ENCODE assay signal across 8 mouse cellular contexts in the genomic region with DNA sequence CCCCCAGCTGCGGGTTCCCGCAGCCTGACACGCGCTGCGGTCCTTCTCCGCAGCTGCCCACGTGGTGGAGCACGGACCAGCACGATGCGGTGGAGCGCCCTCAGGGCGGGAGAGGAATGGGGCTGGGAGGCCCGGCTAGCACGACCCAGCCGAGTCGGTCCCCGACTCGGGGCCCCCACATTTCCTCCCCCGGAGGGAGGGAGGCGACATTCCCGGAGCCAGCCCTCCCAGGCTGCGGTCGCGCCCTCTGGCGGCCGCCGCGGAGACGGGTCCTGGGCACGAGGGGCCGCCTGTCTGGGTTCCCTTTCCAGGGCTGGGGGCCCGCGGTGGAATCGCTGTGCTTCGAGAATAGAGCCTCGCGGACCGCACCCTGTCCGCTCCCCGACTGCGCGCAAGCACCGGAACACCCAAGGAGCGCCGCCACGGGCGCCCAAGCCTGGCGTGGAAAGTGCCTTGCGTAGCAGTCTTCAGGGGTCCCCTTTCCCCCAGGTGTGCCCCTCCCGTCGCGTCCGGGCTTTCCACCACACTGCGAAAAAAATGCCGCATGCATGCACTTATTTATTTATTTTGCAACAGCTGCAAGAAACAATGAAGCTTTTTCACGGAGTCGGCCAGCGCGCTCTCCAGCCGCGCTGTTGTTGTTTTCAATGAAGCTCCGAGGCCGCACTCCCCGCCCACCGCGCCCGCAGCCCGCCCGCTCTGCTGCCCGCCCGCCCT. TPM values are rescaled to one million over a fixed set of nuclear protein-coding genes. Genes with fewer than 3 reads are reported as not detected.
DNase-seq lines count a peak whose midpoint lies in the region; ATAC-seq and TF ChIP-seq lines count a peak whose summit lies in the region.

No protein-coding gene starts in this region.

- peak; percentile 46 for ATAC-seq in granulocyte monocyte progenitor cell, adult 5-6 weeks (replicated peaks; ENCODE audit: poor library complexity, severe bottlenecking)
- peak; percentile 81 for ATAC-seq in intestine, postnatal 0 days

- peak overlapping the region; percentile 93 for H3K9ac ChIP-seq in intestine, postnatal 0 days (ENCODE audit: low read depth, low read length)

- intact Hi-C loops in left cerebral cortex, postnatal 4 days (cut with DNase I): loop anchor here (5.0 kb wide), 1 partner anchor 149 kb away; no protein-coding TSS in a partner anchor

- H3K4me3 ChIP-seq in embryonic facial prominence, embryonic 10.5 days: peak overlapping the region; percentile 90
- peak overlapping the region; percentile 92 for H3K4me3 ChIP-seq in intestine, postnatal 0 days (ENCODE audit: low read depth, low read length)
- H3K4me3 ChIP-seq in midbrain, embryonic 10.5 days: peak overlapping the region; percentile 99

- under 1% methylated on average over 71 of the region's 71 CpGs for WGBS in embryonic facial prominence, embryonic 10.5 days
- under 1% methylated on average over 68 of the region's 71 CpGs for WGBS in intestine, postnatal 0 days
- under 1% methylated on average over 70 of the region's 71 CpGs for WGBS in midbrain, embryonic 10.5 days

- no peaks in the 10 kb centered on the region for H3K9me3 ChIP-seq in embryonic facial prominence, embryonic 10.5 days
- H3K9me3 ChIP-seq in intestine, postnatal 0 days (ENCODE audit: control insufficient read depth): no peaks in the 10 kb centered on the region
- no peaks in the 10 kb centered on the region for H3K9me3 ChIP-seq in midbrain, embryonic 10.5 days (replicated peaks)

- H3K36me3 ChIP-seq in embryonic facial prominence, embryonic 10.5 days (replicated peaks): no peaks in the 10 kb centered on the region
- H3K36me3 ChIP-seq in intestine, postnatal 0 days (ENCODE audit: control insufficient read depth, insufficient read depth): no peaks in the 10 kb centered on the region
- no peaks in the 10 kb centered on the region for H3K36me3 ChIP-seq in midbrain, embryonic 10.5 days

- H3K27me3 ChIP-seq in embryonic facial prominence, embryonic 10.5 days (replicated peaks; ENCODE audit: low read depth, poor library complexity, severe bottlenecking): peaks cover 23% of the 10 kb centered on the region
- peaks cover 4% of the 10 kb centered on the region; the same call in 1 of the 2 replicates for H3K27me3 ChIP-seq in intestine, postnatal 0 days (replicated peaks; ENCODE audit: control insufficient read depth, insufficient read depth, low read length)
- H3K27me3 ChIP-seq in midbrain, embryonic 10.5 days (ENCODE audit: low read depth, poor library complexity, severe bottlenecking): peaks cover 9% of the 10 kb centered on the region; the same call in 1 of the 2 replicates

- TF ChIP-seq CTCF in intestine, postnatal 0 days (IDR thresholded peaks at IDR 0.05; ENCODE audit: low read depth): peak; percentile 94

- peak; percentile 86 for DNase-seq in adrenal gland, postnatal 25 days
- peak; percentile 93 for DNase-seq in embryonic facial prominence, embryonic 10.5 days (ENCODE audit: low spot score)
- peak; percentile 89 for DNase-seq in left cerebral cortex, postnatal 4 days
- DNase-seq in midbrain, embryonic 10.5 days (ENCODE audit: low spot score): peak; percentile 90
- peak; percentile 84 for DNase-seq in right cerebral cortex, postnatal 4 days
- DNase-seq in urinary bladder, postnatal 4 days (ENCODE audit: low spot score in 2 of 2): peak; percentile 90

- H3K27ac ChIP-seq in embryonic facial prominence, embryonic 10.5 days (replicated peaks): peak overlapping the region; percentile 99
- H3K27ac ChIP-seq in intestine, postnatal 0 days (ENCODE audit: low read depth, low read length): peak overlapping the region; percentile 97
- peak overlapping the region; percentile 100 for H3K27ac ChIP-seq in midbrain, embryonic 10.5 days (replicated peaks)

- H3K4me2 ChIP-seq in intestine, postnatal 0 days (replicated peaks; ENCODE audit: low read depth): peak overlapping the region; percentile 98

- peaks cover 37% of the 10 kb centered on the region for H3K4me1 ChIP-seq in embryonic facial prominence, embryonic 10.5 days
- no peaks in the 10 kb centered on the region for H3K4me1 ChIP-seq in intestine, postnatal 0 days (replicated peaks; ENCODE audit: control insufficient read depth, insufficient read depth, low read length)
- H3K4me1 ChIP-seq in midbrain, embryonic 10.5 days: peaks cover 39% of the 10 kb centered on the region

RNA-seq across cellular contexts. Expression of a gene that starts 1.7 kb away (rescaled TPM):
- total RNA-seq in adrenal gland, postnatal 25 days (2021): 102 and 104 TPM in 2 replicates
- 22.6 and 25.2 TPM in 2 replicates for polyA plus RNA-seq in embryonic facial prominence, embryonic 10.5 days (2016; fragmentation: Nextera tagmentation; extraction: Ambion mirVana)
- total RNA-seq in granulocyte monocyte progenitor cell, adult 5-6 weeks (2014; fragmentation: Nextera tagmentation): 59.2 and 59.7 TPM in 2 replicates
- total RNA-seq in granulocyte monocyte progenitor cell, adult 5-6 weeks (2017): 27.9 and 29.4 TPM in 2 replicates
- 5.3 and 6.4 TPM in 2 replicates for polyA plus RNA-seq in intestine, postnatal 0 days (2015; fragmentation: Nextera tagmentation; extraction: Ambion mirVana)
- total RNA-seq in left cerebral cortex, postnatal 4 days (2021): 10 to 100 TPM; 64.2 to 70.0 TPM
- 17.0 and 21.6 TPM in 2 replicates for polyA plus RNA-seq in midbrain, embryonic 10.5 days (2016; fragmentation: Nextera tagmentation; extraction: Ambion mirVana)

Comparison
In these comparisons a context has a peak if more than half of its experiments do, and no peak if none do; other contexts are left out.
1. Peak in every context shown above with its lines: DNase-seq, ATAC-seq, H3K4me3 ChIP-seq and H3K27ac ChIP-seq.